Mouse (Mus musculus) G1E (cell line): ENCODE data around the gene Rnf207. TPM values are rescaled to one million over a fixed set of nuclear protein-coding genes. Genes with fewer than 3 reads are reported as not detected.
A peak's percentile ranks its signal among the peaks of the same experiment; 100 is the strongest.

Experiments
- ATAC-seq: 2 replicates; pipeline ENCODE4 v1.8.0; 2016; ENCODE audit warnings: mild to moderate bottlenecking; ENCODE audit not compliant: insufficient number of reproducible peaks, poor library complexity, low FRiP score, severe bottlenecking; ENCODE audit errors: extremely low read depth
- DNase-seq: peaks from one replicate; pipeline ENCODE4 v3.0.0; 2012; ENCODE audit warnings: low spot score
- H3K27me3 ChIP-seq: 2 replicates; pipeline ENCODE4 v1.6.1; 2012; ENCODE audit warnings: mild to moderate bottlenecking, low read length, inconsistent platforms; ENCODE audit not compliant: insufficient read depth
- H3K36me3 ChIP-seq: replicated peaks from 2 replicates; pipeline ENCODE3; 2012; ENCODE audit warnings: mild to moderate bottlenecking, inconsistent platforms
- H3K4me1 ChIP-seq: 2 replicates; pipeline ENCODE4 v1.6.1; 2012; ENCODE audit warnings: low read depth, low read length, inconsistent platforms, mixed read lengths; ENCODE audit not compliant: insufficient read depth
- H3K4me3 ChIP-seq: 2 replicates; pipeline ENCODE4 v1.5.1; 2012; ENCODE audit warnings: low read depth, mild to moderate bottlenecking, inconsistent platforms, low read length, moderate library complexity, mixed read lengths
- H3K9me3 ChIP-seq: replicated peaks from 2 replicates; pipeline ENCODE4 v1.6.1; 2012; ENCODE audit warnings: inconsistent platforms
- CTCF ChIP-seq: IDR thresholded peaks from 2 replicates; pipeline ENCODE4 v1.5.1; 2012; ENCODE audit warnings: low read depth, low read length, inconsistent platforms, mixed read lengths
- GATA1 ChIP-seq: IDR thresholded peaks from 2 replicates; pipeline ENCODE4 v1.6.1; 2012; ENCODE audit warnings: borderline replicate concordance, low read length, inconsistent platforms, mixed read lengths
- GATA2 ChIP-seq: IDR thresholded peaks from 2 replicates; pipeline ENCODE4 v1.6.1; 2012; ENCODE audit warnings: low read depth, low read length, inconsistent platforms, borderline replicate concordance
- POLR2AphosphoS5 ChIP-seq: IDR thresholded peaks from 2 replicates; pipeline ENCODE4 v1.6.1; 2012; ENCODE audit warnings: low read depth, low read length, inconsistent platforms; ENCODE audit not compliant: insufficient replicate concordance
- TAL1 ChIP-seq: conservative IDR thresholded peaks from 2 replicates; pipeline ENCODE4 v1.6.1; 2012; ENCODE audit warnings: low read depth, low read length, inconsistent platforms, mixed read lengths
- polyA plus RNA-seq: library from polyadenylated mRNA; stranded (reverse); fragments of >175 nt; gene quantifications from 2 replicates; pipeline ENCODE4 v1.2.3, GENCODE M21; 2012
- total RNA-seq, 2 experiments: library from RNA; stranded (forward) in 1 of 2; stranded (reverse) in 1 of 2; fragments of 200-1000 nt in 1 of 2; fragments of >200 nt in 1 of 2; fragmentation: Nextera tagmentation in 1 of 2; gene quantifications; 2 replicates each; pipeline ENCODE4 v1.2.3; 2014 to 2017

The Rnf207 gene
- total and polyA plus RNA-seq, 3 experiments: 0.11 TPM; not detected in 2

DNA sequence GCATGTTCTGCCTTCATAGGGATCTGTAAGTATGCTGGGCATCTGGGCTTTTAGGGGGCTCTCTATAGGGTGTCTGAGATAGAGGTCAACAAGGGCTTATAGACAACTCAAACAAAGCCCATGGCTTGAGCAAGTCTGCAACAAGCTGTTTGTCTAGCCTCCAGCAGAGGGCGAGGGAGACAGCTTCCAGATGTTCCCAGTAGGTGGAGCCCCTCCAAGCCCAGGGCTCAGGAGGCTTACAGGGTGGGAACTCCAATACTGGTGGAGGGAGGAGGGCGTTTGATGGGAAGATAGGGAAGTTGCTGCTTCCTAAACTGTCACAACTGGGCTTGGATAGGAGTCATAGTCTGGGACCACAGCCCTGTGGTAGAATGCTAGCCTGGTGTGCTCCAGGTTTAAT is 14.2 kb upstream of the Rnf207 start:
- H3K4me1 ChIP-seq: peaks cover 27% of the 10 kb centered on the region
- 0 out of 2 replicates have a peak, but pooled peaks have one; percentile 41 for ATAC-seq
- peaks cover 74% of the 10 kb centered on the region for H3K36me3 ChIP-seq
- DNase-seq: peak; percentile 65
- no peak for TF ChIP-seq POLR2AphosphoS5
- peak; percentile 29; the same call in 1 of the 2 replicates for TF ChIP-seq CTCF
- no peak overlapping the region for H3K4me3 ChIP-seq
- no peaks in the 10 kb centered on the region for H3K27me3 ChIP-seq
- peaks cover 20% of the 10 kb centered on the region for H3K9me3 ChIP-seq

DNA sequence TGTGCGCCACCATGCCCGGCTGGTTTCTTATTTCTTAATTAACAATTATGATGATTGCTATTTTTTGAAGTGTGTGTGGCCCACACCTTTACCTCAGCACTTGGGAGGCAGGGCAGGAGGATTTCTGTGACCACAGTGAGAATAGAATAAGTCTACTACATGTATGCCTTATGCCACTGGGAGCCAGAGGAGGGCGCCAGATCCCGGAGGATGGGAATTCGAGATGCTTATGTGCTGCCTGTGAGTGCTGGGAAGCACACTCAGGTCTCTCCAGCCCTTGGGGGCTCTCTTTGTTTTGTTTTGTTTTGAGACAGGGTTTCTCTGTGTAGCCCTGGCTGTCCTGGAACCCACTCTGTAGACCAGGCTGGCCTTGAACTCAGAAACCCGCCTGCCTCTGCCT is 9.9 kb upstream of the Rnf207 start:
- TF ChIP-seq POLR2AphosphoS5 (no peak), TAL1 (no peak), GATA1 (no peak), GATA2 (no peak), CTCF (no peak)
- no peak for ATAC-seq

DNA sequence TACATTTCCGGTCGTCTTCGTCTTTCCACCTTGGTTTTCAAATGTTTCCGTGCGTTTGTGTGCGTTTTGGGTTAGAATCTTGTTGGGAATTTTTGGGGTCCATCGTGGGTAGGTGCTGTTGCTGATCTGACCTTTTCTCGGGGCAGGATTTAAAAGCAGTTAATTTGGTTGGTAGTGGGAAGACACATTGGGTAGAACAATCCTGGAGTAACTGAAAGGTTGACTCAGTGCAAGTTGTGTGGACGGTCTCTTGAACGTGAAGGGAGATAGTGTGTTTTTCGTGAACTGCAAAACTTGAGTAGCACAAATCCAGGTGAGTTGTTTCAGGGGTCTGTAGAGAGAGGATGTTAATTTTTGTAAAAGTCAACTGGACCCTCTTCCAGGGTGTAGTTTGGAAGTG is 7.8 kb upstream of the Rnf207 start:
- peak overlapping the region; percentile 78 for H3K4me3 ChIP-seq
- DNase-seq (no peak), ATAC-seq (no peak)
- peaks cover 37% of the 10 kb centered on the region for H3K4me1 ChIP-seq
- peaks cover 38% of the 10 kb centered on the region for H3K36me3 ChIP-seq
- H3K27me3 ChIP-seq: no peaks in the 10 kb centered on the region
- no peak for TF ChIP-seq POLR2AphosphoS5
- no peak for TF ChIP-seq TAL1
- TF ChIP-seq CTCF: no peak
- TF ChIP-seq GATA2: no peak
- TF ChIP-seq GATA1: no peak
- peaks cover 20% of the 10 kb centered on the region for H3K9me3 ChIP-seq

More for the DNA sequence above, 9.9 kb upstream of the Rnf207 start:
- peaks cover 58% of the 10 kb centered on the region for H3K36me3 ChIP-seq
- H3K9me3 ChIP-seq: peaks cover 22% of the 10 kb centered on the region
- no peak for DNase-seq
- no peaks in the 10 kb centered on the region for H3K27me3 ChIP-seq
- peaks cover 39% of the 10 kb centered on the region for H3K4me1 ChIP-seq
- H3K4me3 ChIP-seq: no peak overlapping the region; the same call in 1 of the 2 replicates

DNA sequence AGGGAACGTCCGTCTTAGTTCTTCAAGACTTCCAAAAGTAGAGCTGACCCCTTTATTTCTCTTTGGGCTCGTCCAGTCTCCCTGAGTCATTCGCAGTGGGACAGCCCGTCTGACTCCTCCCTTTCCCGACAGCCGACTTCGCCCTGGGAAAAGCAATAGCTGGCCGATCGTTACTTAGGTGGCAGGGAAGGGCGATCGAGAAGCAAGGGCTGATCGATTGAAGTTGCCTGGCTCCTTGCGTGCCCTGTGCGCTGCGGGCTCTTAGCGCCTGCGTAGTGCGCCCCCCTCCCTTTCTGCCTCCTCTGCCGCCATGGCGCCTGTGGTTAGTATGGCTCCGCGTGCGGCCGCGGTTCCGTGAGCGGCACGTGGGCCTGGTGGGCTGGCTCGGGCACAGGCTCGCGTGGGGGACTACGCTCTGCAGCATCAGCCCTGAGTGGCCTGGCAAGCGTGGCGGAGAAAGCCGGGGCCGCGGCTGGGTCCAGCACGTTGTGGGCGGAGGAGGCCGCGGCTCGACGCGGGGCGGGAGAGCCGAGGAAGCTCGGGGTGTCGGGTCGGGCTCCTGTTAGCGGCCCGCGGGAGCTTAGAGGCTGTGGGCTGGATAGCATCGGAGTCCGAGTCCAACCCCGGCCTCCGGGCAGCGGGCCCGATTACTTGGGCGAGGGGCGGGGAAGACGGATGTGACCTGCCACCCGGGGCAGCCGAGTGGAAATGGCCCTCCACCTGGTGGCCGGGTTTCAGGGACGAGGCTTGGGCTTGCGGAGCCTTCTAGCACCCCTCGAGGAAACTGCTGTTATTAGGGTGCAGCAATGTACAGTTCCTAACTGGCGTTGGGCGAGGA is 7.0 kb upstream of the Rnf207 start, which contains the start of gene Rpl22:
Gene Rpl22, plus strand, starts transcription at position 169 of the 838 bp plus-strand sequence.
- TF ChIP-seq CTCF: no peak
- TF ChIP-seq GATA2: no peak
- no peak for TF ChIP-seq POLR2AphosphoS5
- TF ChIP-seq GATA1: no peak
- TF ChIP-seq TAL1: no peak
- Histone ChIP-seq H3K4me3 (peak within 1 kb of the TSS; percentile 78), H3K9me3 (peaks cover 20% of the 10 kb centered on the region), H3K36me3 (peaks cover 30% of the 10 kb centered on the region), H3K4me1 (peaks cover 32% of the 10 kb centered on the region), H3K27me3 (no peaks in the 10 kb centered on the region)
- DNase-seq (peak; percentile 72), ATAC-seq (peak; percentile 87)

DNA sequence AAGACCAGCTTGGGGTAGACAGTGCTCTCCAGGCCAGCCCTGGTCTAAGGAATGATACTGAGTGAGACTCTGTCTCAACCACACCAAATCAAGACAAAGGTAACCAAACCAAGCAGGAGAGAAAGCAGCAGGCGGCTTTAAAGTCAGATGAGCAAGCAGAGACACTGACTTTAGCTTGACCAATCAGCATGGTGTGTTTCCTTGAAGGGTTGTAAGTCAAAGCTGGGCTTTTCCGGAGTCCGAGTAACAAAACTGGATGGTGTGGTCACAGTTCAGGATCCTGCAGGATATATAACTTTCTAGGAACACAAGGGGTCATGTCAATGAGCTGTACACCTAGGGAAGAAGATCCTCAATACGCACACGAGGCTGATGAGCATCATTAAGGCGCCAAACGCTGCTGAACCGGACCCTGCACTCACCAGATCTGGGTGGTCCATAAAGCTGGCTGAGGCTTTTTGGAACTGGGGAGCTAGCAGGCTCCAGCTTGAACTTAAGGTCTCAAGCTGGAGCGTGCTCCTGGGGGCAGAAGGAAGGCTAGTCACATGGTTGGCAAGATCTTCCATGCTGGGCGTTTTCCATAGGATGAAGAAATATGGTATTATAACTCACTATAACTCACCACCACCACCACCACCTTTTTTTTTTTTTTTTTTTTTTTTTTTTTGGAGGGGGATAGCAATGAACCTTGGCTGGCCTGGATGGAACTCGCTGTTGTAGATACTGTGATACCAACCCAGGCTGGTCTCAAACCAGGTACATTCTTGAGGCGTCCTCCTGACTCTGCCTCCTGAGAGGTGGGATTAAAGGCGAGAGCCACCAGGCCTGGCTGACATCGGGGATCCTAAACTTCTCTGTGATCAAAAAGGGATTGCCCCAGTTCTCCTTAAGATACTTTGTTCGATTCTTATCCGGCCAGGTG is 6.1 kb upstream of the Rnf207 start:
- H3K27me3 ChIP-seq: no peaks in the 10 kb centered on the region
- DNase-seq (no peak), ATAC-seq (no peak)
- H3K4me3 ChIP-seq: peak overlapping the region; percentile 78; the same call in 1 of the 2 replicates
- TF ChIP-seq GATA2: no peak
- TF ChIP-seq GATA1: no peak
- TF ChIP-seq TAL1: no peak
- TF ChIP-seq POLR2AphosphoS5: no peak
- no peak for TF ChIP-seq CTCF
- peaks cover 21% of the 10 kb centered on the region for H3K36me3 ChIP-seq
- H3K9me3 ChIP-seq: peaks cover 17% of the 10 kb centered on the region
- peaks cover 25% of the 10 kb centered on the region for H3K4me1 ChIP-seq

DNA sequence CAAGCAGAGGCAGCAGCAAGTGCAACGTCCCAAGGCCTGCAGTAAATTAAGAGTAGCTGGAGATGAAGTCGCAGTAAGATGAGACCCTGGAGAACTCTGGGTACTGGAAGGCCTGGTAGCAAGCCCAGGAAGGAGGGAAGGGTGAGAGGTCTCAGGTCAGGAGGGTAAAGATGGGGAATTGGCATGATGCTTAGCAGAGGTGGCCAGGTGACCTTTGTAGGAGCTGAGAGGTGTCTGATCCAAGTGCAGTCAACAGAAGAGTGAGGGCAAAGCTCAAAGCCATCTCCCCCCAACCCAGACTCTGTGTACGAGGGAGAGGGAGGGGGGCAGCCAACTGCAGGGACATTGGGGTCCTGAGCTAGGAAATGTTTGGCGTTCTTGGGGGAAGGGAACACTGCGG is 2.7 kb upstream of the Rnf207 start:
- Histone ChIP-seq H3K4me3 (no peak overlapping the region), H3K27me3 (peaks cover 3% of the 10 kb centered on the region; the same call in 1 of the 2 replicates), H3K4me1 (peaks cover 7% of the 10 kb centered on the region; the same call in 1 of the 2 replicates), H3K36me3 (no peaks in the 10 kb centered on the region), H3K9me3 (peaks cover 22% of the 10 kb centered on the region)
- no peak for ATAC-seq
- DNase-seq: no peak
- no peak for TF ChIP-seq POLR2AphosphoS5
- TF ChIP-seq TAL1: no peak
- no peak for TF ChIP-seq GATA1
- no peak for TF ChIP-seq GATA2
- no peak for TF ChIP-seq CTCF
